Mouse (Mus musculus) kidney, postnatal 36 days (tissue): ENCODE measurements around the gene Tomm40l.
A peak's percentile ranks its signal among the peaks of the same experiment; 100 is the strongest.

Experiments used
- DNase-seq, 2 experiments: peaks; one replicate each; pipeline ENCODE4 v3.0.0; 2021 to 2022; ENCODE audit warnings: mixed read lengths in 2 of 2

Gene Tomm40l

DNA sequence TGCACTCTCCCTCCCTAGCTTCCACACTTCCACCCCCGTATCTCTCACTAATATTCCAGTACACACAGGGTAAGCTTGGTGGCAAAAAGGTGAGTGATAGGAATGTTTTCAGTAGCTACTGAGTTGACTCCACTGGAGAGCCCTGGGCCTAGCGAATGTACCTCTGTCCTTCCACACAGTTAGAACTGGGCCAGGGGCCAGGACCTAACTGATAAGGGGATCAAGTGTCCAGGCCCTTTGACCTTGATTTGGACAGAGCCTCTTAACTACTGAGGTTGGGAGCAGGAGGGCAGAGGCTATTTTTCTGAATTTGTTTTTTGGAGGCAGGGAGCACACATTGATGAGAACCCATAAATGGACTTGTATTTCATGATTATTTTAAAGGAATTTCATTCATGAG, 1.5 kb upstream of the Tomm40l start:
- DNase-seq, result peak; percentile 61 to 75

DNA sequence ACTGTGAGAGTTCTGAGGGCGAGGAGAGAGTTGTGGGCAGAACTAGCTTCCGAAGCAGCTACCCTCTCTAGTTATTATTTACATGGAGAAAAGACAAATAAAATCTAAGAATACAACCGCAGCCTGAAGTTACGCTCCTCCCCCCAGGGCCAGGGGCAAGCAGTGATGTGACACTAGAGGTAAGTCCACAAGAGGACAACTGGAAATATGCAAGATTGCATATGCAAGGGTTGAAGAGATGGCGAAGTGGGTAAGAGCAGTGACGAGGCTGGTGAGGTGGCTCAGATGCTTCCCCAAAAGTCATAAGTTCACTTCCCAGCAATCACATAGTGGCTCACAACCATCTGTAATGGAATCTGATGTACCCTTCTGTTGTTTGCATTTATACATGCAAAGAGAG, 854 bp upstream of the Tomm40l start:
- DNase-seq, result no peak

GRCm38 (mm10) chr1:171221281-171222193, 777 bp downstream of the Tomm40l start:
- DNase-seq, result peak in 1 of 2 experiments; percentile 32

- DNase-seq, result peak; percentile 85 to 95
These were observed 1.4 kb downstream of the Tomm40l start for GRCm38 (mm10) chr1:171220871-171221270.

DNA sequence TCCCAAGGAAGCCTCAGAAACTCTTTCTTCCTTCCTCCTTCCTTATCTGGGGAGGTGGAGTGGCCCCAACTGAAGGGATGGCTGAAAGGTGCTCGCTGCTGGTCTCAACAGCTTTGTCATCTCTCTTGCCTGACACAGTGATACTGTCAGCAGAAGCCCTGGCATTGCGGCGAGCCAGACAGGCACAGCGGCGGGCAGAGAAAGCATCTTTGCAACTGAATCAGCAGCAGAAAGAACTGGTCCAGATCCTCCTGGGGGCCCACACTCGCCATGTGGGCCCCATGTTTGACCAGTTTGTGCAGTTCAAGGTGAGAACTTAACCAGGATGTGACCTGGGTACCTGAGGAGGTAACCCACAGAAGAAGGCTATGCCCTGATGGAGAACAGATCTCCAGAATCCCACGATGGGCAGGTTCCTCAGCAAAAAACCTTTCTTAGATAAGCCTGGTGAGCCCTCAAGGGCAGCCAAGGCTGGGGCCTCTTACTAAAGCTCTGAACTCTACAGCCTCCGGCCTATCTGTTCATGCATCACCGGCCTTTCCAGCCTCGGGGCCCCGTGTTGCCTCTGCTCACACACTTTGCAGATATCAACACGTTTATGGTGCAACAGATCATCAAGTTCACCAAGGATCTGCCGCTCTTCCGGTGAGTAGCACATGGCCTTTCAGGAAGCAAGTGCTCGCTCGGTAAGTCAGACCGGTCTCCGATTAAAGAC, 5.9 kb downstream of the Tomm40l start:
- DNase-seq, result no peak

DNA sequence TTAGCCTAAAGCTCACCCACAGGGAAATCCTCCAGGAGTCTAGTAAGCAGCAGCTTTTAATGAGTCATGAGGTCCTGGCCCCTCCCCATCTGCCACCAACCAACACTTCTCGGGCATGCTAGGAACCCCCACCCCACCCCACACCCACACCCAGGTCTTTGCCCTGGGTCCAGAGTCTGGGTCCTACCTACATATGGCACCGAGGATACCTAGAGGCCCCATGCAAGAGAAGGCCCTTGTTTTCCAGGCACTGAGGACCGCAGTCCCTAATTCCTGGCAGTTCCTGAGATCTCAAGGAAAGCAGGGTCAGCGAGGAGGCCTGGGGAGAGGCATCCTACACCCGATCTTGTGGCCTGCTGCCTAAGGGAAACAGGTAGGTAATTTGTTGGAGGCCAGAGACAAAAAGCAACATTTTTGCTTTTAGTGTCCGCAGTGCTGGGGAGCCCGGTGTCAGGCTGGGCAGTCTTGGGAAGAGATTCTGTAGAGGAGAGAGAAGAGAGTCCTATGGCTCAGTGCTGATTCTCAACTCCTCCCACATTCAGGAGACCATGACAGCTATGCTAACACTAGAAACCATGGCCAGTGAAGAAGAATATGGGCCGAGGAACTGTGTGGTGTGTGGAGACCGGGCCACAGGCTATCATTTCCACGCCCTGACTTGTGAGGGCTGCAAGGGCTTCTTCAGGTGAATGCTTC, 8.4 kb downstream of the Tomm40l start, which contains the start of gene Nr1i3:
Gene Nr1i3 (plus strand): TSS at position 170 of the 696 bp plus-strand sequence.
- DNase-seq, result peak in 1 of 2 experiments; percentile 51

- no peak for DNase-seq
These were observed 9.5 kb downstream of the Tomm40l start for GRCm38 (mm10) chr1:171212854-171213253.

GRCm38 (mm10) chr1:171209409-171209808, 12.9 kb downstream of the Tomm40l start:
- no peak for DNase-seq

- DNase-seq, result no peak
These were observed 16.4 kb downstream of the Tomm40l start for GRCm38 (mm10) chr1:171205704-171206493.

DNA sequence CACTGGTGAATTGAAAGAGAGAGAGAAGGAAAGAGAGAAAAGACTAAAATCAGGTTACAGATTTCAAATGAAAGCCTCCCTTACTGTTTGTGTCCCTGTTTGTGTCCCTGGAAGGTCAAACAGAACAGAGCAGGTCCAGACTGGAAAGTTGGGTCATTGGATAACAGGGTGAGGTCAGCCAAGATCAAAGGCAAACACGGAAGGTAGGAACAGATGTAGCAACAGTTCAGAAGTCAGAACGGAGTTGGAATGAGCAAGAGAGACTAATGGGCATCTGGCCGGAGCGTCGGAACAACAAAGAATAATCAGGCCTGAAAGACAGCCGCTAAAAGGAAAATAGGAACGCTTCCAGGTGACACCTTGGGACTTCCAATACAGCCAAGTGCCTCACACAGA, 18.1 kb downstream of the Tomm40l start:
- peak; percentile 20 to 56 for DNase-seq

GRCm38 (mm10) chr1:171203471-171204248, 18.7 kb downstream of the Tomm40l start:
- DNase-seq, result no peak

DNA sequence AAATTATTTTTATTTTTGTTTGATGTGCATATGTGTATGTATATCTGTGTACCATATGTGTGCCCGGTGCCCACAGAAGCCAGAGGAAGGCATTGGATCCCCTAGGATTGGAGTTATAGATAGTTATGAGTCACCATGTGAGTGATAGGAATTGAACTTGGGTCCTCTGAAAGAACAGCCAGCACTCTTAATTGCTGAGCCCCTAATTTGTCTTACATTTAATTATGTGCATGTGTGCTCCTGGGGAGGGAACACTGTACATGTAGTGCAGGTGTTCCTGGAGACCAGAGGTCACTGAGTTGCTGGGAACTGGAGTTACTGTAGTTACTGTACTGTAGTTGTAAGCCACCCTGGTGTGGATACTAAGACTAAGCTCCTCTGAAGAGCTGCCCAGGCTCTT, 21.5 kb downstream of the Tomm40l start:
- DNase-seq, result no peak

- no peak for DNase-seq
These were observed 22.8 kb downstream of the Tomm40l start for GRCm38 (mm10) chr1:171199532-171199931.

DNA sequence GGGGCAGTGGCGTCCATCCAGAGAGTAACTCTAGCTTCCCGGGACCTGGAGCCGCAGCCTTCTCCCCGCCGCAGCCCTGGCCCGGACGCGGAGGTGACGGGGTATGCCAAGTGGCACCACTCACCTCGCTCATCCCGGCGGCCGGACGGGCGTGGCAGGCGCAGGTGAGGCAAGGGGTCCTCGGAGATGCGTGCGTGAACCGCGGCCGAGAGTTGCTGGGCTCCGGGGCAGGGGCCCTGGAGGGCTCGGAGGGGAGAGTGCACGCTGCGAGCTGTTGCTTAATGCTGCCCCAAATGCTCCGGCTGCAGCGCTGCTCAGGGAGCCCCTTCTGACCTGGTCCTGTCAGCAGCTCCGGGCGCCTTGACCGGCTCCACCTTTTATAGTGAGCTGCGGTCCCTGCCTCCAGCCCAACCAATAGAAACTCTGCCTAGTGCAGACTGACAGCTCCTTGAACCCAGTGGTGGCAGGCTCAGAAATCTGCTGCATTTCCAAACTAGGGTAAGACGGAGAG, 26.4 kb downstream of the Tomm40l start, which contains the start of gene Pcp4l1:
Gene Pcp4l1 (minus strand): TSS at position 382 of the 511 bp plus-strand sequence.
- DNase-seq, result peak; percentile 56 to 65

GRCm38 (mm10) chr1:171195046-171195822, 27.1 kb downstream of the Tomm40l start:
- no peak for DNase-seq

DNA sequence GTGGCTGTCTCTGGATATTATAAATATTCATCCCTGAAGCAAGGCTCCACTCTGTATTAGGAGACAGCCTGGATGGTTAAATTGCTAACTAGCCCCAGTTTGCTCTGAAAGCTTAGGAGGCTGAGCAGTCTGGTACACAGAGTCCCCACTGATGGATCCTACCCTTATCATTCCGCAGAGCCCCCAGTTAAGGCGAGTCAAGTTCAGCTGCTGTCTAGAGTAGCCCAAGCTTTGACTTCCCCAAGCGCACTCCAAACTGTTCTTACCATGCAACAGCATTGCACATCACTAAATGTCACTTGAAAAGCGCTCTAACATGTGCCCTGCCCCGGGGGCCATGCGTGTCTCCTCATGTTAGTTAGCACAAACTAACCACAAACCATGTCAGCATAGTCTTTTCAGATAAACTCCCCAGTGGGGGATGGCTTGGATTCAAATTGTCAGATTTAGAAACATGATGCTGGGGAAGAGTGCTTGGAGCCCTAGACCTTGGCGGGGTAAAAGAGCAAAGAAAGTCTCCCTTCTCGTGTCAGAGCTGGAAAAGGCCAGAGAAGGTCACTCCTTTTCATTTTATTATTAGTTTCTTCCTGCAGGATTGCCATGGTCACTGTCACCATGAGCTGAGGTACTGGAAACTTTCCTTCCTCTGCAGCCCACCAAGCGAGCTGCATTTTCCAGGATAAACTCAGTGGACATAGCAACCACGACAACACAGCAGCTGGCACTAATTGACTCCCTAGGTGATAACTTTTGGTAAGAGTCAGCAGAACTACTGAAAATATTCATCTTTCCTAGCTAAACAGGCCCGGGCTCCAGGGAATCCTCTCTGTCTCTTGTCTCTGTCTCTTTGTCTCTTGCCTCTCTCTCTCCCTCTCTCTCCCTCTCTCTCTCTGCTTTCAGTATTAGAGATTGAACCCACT, 28.1 kb downstream of the Tomm40l start:
- DNase-seq, result no peak

- DNase-seq, result no peak
These were observed 29.0 kb downstream of the Tomm40l start for GRCm38 (mm10) chr1:171193093-171193840.

DNA sequence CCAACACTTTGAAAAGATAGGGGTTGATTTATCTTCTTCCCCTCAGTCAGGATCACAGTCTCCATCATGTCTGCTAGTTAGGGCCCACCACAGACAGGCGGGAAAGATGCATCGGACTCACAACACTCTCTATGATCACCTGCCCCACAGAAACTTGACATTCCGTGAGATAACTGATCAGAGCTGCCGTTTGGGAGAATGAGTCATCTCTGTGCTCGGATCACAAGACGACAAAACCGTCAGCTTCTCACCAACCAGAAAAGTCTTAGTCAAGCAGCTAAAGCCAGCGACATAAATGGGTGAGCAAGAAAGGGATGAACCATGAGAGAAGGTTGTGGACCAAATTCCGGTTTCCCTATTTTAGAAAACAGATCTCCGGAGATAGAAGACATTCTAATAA, 30.0 kb downstream of the Tomm40l start:
- DNase-seq, result no peak
